Mouse (Mus musculus) hindbrain, embryonic 16.5 days (tissue): Measurements from ENCODE around the gene Rgs10. TPM values are rescaled to one million over a fixed set of nuclear protein-coding genes. Genes with fewer than 3 reads are reported as not detected.

Source experiments
- polyA plus RNA-seq: library from polyadenylated mRNA; unstranded; fragments of >200 nt; fragmentation: Nextera tagmentation; extraction: Ambion mirVana; gene quantifications from 2 replicates; pipeline ENCODE4 v1.2.1, GENCODE M21; 2015

The Rgs10 gene
- polyA plus RNA-seq, 1 experiment from 2014 or later, result 82.4 TPM

Other genes with a start within 250 kb of the Rgs10 start
- gene Cox6a2, start 212.4 kb downstream of the Rgs10 start, polyA plus RNA-seq, result 0.33 and 4.0 TPM in 2 replicates
- 12.0 and 14.1 TPM in 2 replicates for gene Armc5, start 181.4 kb downstream of the Rgs10 start, polyA plus RNA-seq
- 6.3 and 7.9 TPM in 2 replicates for gene 9130023H24Rik, start 180.7 kb downstream of the Rgs10 start, polyA plus RNA-seq
- gene Tgfb1i1, start 171.9 kb downstream of the Rgs10 start, polyA plus RNA-seq, result 27.8 and 34.6 TPM in 2 replicates
- 0.15 TPM in 1 of 2 replicates, not detected in the other for gene Slc5a2, start 153.1 kb downstream of the Rgs10 start, polyA plus RNA-seq
- 22.7 and 26.9 TPM in 2 replicates for gene BC017158, start 120.6 kb downstream of the Rgs10 start, polyA plus RNA-seq
- gene Tial1, start 43.0 kb upstream of the Rgs10 start, polyA plus RNA-seq, result 24.0 and 24.2 TPM in 2 replicates
- gene Bag3, start 104.9 kb upstream of the Rgs10 start, polyA plus RNA-seq, result 2.7 and 3.8 TPM in 2 replicates
- 442 and 494 TPM in 2 replicates for gene Inpp5f, start 192.6 kb upstream of the Rgs10 start, polyA plus RNA-seq